Mouse (Mus musculus) liver, adult 2 months (tissue): ENCODE data around the gene H1fx.

Experiments
- CTCF ChIP-seq: fragments of 200-500 bp; IDR thresholded peaks from 2 replicates; pipeline ENCODE4 v1.5.1; 2011; ENCODE audit warnings: low read depth, low read length, control low read depth
- POLR2A ChIP-seq: fragments of 200-500 bp; IDR thresholded peaks from 2 replicates; pipeline ENCODE4 v1.6.1; 2011; ENCODE audit warnings: low read length, control low read depth; ENCODE audit not compliant: insufficient read depth; ENCODE audit errors: extremely low read depth

GRCm38 (mm10) chr6:87981030-87981485 lies 379 bp downstream of the H1fx start:
- TF ChIP-seq POLR2A (no peak), CTCF (no peak)
